ENCODE assay signal across 12 mouse cellular contexts in genomic region chr14:120149341-120149741, GRCm38 (mm10).
A peak's percentile ranks its signal among the peaks of the same experiment; 100 is the strongest.
DNase-seq lines count a peak whose midpoint lies in the region; TF ChIP-seq lines count a peak whose summit lies in the region.
"Had no signal": no experiment of that assay in that cellular context is flagged by ENCODE, and none has a peak within 500 bp of the region (broad histone marks: within the 10 kb centered on the region; RNA-seq: fewer than 3 reads in every experiment).

No protein-coding gene starts in this region.

- H3K4me1 ChIP-seq in cerebellum, adult 2 months (ENCODE audit: control insufficient read depth, insufficient read depth, low read length): no peaks in the 10 kb centered on the region

- H3K27me3 ChIP-seq in cerebellum, adult 2 months (ENCODE audit: control insufficient read depth, insufficient read depth, low read length): no peaks in the 10 kb centered on the region

- TF ChIP-seq POLR2A in cerebellum, adult 2 months (IDR thresholded peaks at IDR 0.05; ENCODE audit: borderline replicate concordance, insufficient read depth, low read length): no peak

- intact Hi-C loops in left cerebral cortex, postnatal 36 days (cut with DNase I): no loop called here
- intact Hi-C loops in gastrocnemius, postnatal 14 days (cut with DNase I; ENCODE audit: low total_unique reads): loop anchor here (10.0 kb wide), 3 partner anchors 115 to 325 kb away; partner anchors contain the start of gene Rap2a

- 84% methylated on average over 11 of the region's 11 CpGs for WGBS in cerebellum, adult 2 months

- H3K4me3 ChIP-seq in layer of hippocampus, adult 2 months: peak overlapping the region; percentile 42
- no peak overlapping the region for H3K4me3 ChIP-seq in cerebellum, adult 2 months (replicated peaks; ENCODE audit: insufficient read depth, low read depth, low read length)
- H3K4me3 ChIP-seq: erythroblast, embryonic 14.5 days had no signal

- peak overlapping the region; percentile 74 for H3K27ac ChIP-seq in layer of hippocampus, adult 2 months
- H3K27ac ChIP-seq in cerebellum, adult 2 months (ENCODE audit: insufficient read depth, low read length): no peak overlapping the region
- H3K27ac ChIP-seq: hindbrain, embryonic 14.5 days had no signal

- peak; percentile 84 to 89 for DNase-seq in right cerebral cortex, adult 2 months (ENCODE audit: low spot score in 2 of 2)
- no peak for DNase-seq in right cerebral cortex, postnatal 14 days
- DNase-seq in layer of hippocampus, adult 2 months (ENCODE audit: low spot score in 2 of 2): peak in 1 of 2 experiments; percentile 71
- DNase-seq in left cerebral cortex, postnatal 36 days (ENCODE audit: low spot score in 2 of 2): peak; percentile 80
- no peak for DNase-seq in kidney, postnatal 25 days
- no peak for DNase-seq in cerebellum, adult 2 months
- no peak for DNase-seq in gastrocnemius, postnatal 14 days
- DNase-seq in gastrocnemius, postnatal 4 days (ENCODE audit: low spot score in 2 of 2): no peak
- DNase-seq: cerebellum, postnatal 36 days; kidney, adult 18-20 months had no signal

- no peak for TF ChIP-seq CTCF in layer of hippocampus, adult 2 months (conservative IDR thresholded peaks at IDR 0.05)
- TF ChIP-seq CTCF in cerebellum, adult 2 months (IDR thresholded peaks at IDR 0.05; ENCODE audit: borderline replicate concordance, insufficient read depth, low read depth, low read length): no peak

Comparison
In these comparisons a context has a peak if more than half of its experiments do, and no peak if none do; other contexts are left out.
1. DNase-seq: peak in right cerebral cortex, adult 2 months (2 of 2) and left cerebral cortex, postnatal 36 days (2 of 2); none in right cerebral cortex, postnatal 14 days (single experiment), kidney, postnatal 25 days (0 of 2), cerebellum, adult 2 months (0 of 2), gastrocnemius, postnatal 14 days (single experiment) and gastrocnemius, postnatal 4 days (0 of 2).